Mouse (Mus musculus): ENCODE measurements at regions not wholly inside any gene's neighbourhood (a gene's known extent, or its start where the extent isn't known, plus 50 kb on each side); places are given as distances from the start of the nearest gene placed in this dataset.

- TF ChIP-seq CTCF (IDR thresholded peaks at IDR 0.05; ENCODE audit: low read depth) (no peak), EP300 (IDR thresholded peaks at IDR 0.05; ENCODE audit: low read depth) (no peak)
These were observed 544.7 kb downstream of the Ccdc171 start for GRCm38 (mm10) chr4:84070089-84070488.

All from liver, postnatal 0 days (tissue).